Mouse (Mus musculus) lung, adult 2 months (tissue): Measurements from ENCODE around the gene Akr7a5. TPM values are rescaled to one million over a fixed set of nuclear protein-coding genes. Genes with fewer than 3 reads are reported as not detected.

Experiments used
- DNase-seq: peaks from one replicate; pipeline ENCODE4 v3.0.0; 2022
- H3K4me1 ChIP-seq: fragments of 200-500 bp; 2 replicates; pipeline ENCODE4 v1.6.1; 2011; ENCODE audit warnings: low read length; ENCODE audit not compliant: control insufficient read depth, insufficient read depth
- H3K4me3 ChIP-seq: fragments of 200-500 bp; replicated peaks from 2 replicates; pipeline ENCODE3; 2011; ENCODE audit warnings: low read depth, mild to moderate bottlenecking, control low read depth, low read length; ENCODE audit errors: extremely low read depth
- CTCF ChIP-seq: fragments of 200-500 bp; IDR thresholded peaks from 2 replicates; pipeline ENCODE4 v1.5.1; 2011; ENCODE audit warnings: mild to moderate bottlenecking, low read length, control low read depth; ENCODE audit not compliant: insufficient read depth
- POLR2A ChIP-seq: fragments of 200-500 bp; IDR thresholded peaks from 2 replicates; pipeline ENCODE4 v1.6.1; 2011; ENCODE audit warnings: low read depth, mild to moderate bottlenecking, control low read depth, low read length, borderline replicate concordance; ENCODE audit errors: extremely low read depth
- WGBS: fragments of 180-500 bp; shearing (Covaris S2); methylation state at CpG from one replicate; pipeline ENCODE4 v1.1.7; 2018; 5-methylcytosine and 5-hydroxymethylcytosine counted together
- polyA plus RNA-seq: library from polyadenylated mRNA; depleted of rRNA; stranded (reverse); fragments of >200 nt; gene quantifications from 2 replicates; pipeline ENCODE4 v1.2.3, GENCODE M21; 2012; rRNA removed

The Akr7a5 gene
- polyA plus RNA-seq, 1 experiment, result 30.9 TPM

- no peak overlapping the region for H3K4me3 ChIP-seq
- H3K4me1 ChIP-seq, result no peaks in the 10 kb centered on the region
- DNase-seq, result no peak
- TF ChIP-seq CTCF, result no peak
- no peak for TF ChIP-seq POLR2A
- WGBS, result 52% methylated on average over 5 of the region's 5 CpGs
These were observed 33.2 kb downstream of the Akr7a5 start for GRCm38 (mm10) chr4:139343718-139344117.

DNA sequence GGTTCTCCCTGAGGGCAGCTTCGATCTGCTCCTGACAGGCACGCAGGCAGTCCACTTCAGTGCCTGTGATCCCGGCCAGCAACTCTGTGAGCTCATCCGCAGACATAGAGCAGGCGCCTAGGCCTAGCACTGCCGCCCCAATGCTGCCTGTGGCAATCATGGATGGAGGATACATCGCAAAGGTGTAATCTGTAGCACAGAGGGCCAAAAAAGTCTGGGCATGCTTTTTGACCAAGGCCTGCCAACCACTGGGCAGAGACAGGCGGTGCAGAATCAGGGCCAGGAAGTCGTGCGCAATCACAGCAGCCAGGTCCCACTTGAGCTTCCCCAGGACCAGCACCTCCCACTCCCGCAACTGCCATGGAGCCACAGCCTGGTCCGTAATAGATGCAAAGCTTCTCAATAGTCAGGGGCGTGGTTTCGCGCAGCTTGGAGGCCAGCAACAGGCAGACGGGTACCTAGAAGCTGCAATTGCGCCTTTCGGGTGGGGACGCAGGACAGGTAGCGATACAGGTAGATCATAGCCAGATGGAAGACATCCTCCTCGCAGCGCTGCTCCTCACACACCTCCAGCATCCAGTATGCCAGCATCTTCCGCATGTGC lies 35.0 kb downstream of the Akr7a5 start:
- Histone ChIP-seq H3K4me1 (no peaks in the 10 kb centered on the region), H3K4me3 (no peak overlapping the region)
- whole genome bisulfite sequencing, result 85% methylated on average over 23 of the region's 23 CpGs
- TF ChIP-seq CTCF (no peak), POLR2A (no peak)
- DNase-seq, result no peak

- under 1% methylated on average over 64 of the region's 64 CpGs for WGBS
- TF ChIP-seq CTCF (no peak), POLR2A (0 out of 2 replicates have a peak, but pooled peaks have one; percentile 42)
- Histone ChIP-seq H3K4me3 (peak within 1 kb of the TSS; percentile 81), H3K4me1 (peaks cover 8% of the 10 kb centered on the region)
- peak; percentile 88 for DNase-seq
These were observed 41.6 kb downstream of the Akr7a5 start, which contains the start of the genes Mrto4, Emc1 and Ubr4 for GRCm38 (mm10) chr4:139351931-139352711. Gene Mrto4 (minus strand): TSS chr4:139352576. Gene Emc1 (plus strand): TSS chr4:139352587. Gene Ubr4 (plus strand): TSS chr4:139352609.

GRCm38 (mm10) chr4:139352832-139353231 lies 42.3 kb downstream of the Akr7a5 start:
- H3K4me3 ChIP-seq, result peak overlapping the region; percentile 81
- peaks cover 11% of the 10 kb centered on the region for H3K4me1 ChIP-seq
- no peak for DNase-seq
- WGBS, result under 1% methylated on average over 7 of the region's 7 CpGs
- TF ChIP-seq CTCF, result no peak
- no peak for TF ChIP-seq POLR2A

- Histone ChIP-seq H3K4me3 (no peak overlapping the region), H3K4me1 (0 out of 2 replicates have a peak, but pooled peaks cover 3% of the 10 kb centered on the region)
- 77% methylated on average over 3 of the region's 3 CpGs for WGBS
- DNase-seq, result peak; percentile 17
- no peak for TF ChIP-seq POLR2A
- no peak for TF ChIP-seq CTCF
These were observed 46.7 kb downstream of the Akr7a5 start for GRCm38 (mm10) chr4:139357211-139357610.

GRCm38 (mm10) chr4:139360761-139361548 lies 50.4 kb downstream of the Akr7a5 start:
- 0 out of 2 replicates have a peak, but pooled peaks cover 3% of the 10 kb centered on the region for H3K4me1 ChIP-seq
- H3K4me3 ChIP-seq, result no peak overlapping the region
- TF ChIP-seq CTCF (no peak), POLR2A (no peak)
- no peak for DNase-seq
- 92% methylated on average over 11 of the region's 11 CpGs for WGBS

DNA sequence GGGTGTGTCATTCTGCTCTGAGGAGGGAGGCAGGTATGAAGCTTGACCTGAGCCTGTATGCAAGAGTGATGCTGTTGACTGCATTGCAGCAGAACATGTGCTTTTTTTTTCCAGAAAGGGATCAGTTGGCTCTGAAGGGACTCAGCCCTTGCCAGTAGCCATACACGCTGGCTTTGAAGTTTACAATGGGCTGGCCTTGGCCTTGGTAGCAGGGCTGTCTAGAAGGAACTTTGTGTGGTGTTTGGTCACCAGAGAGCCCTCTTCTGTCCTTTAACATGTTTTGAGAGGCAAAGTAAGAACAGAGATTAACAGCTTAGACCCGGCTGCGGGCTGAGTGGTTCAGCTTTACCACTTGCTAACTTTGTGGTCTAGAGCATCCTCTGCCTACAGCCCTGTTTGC lies 56.8 kb downstream of the Akr7a5 start:
- TF ChIP-seq CTCF, result no peak
- no peak for TF ChIP-seq POLR2A
- H3K4me3 ChIP-seq, result no peak overlapping the region
- no peaks in the 10 kb centered on the region for H3K4me1 ChIP-seq
- no peak for DNase-seq
- 96% methylated on average over 3 of the region's 3 CpGs for WGBS

Other genes starting within 250 kb of the Akr7a5 start
- gene Htr6, start 235.2 kb upstream of the Akr7a5 start, polyA plus RNA-seq, result 0.19 and 0.22 TPM in 2 replicates
- 330 and 497 TPM in 2 replicates for gene Nbl1, start 217.8 kb upstream of the Akr7a5 start, polyA plus RNA-seq
- 29.7 and 37.7 TPM in 2 replicates for gene Minos1, start 179.6 kb upstream of the Akr7a5 start, polyA plus RNA-seq
- gene Capzb, start 117.8 kb upstream of the Akr7a5 start, polyA plus RNA-seq, result 152 and 172 TPM in 2 replicates
- gene Pqlc2, start within 50 bp of the Akr7a5 start, polyA plus RNA-seq, result 28.1 and 34.0 TPM in 2 replicates
- 12.4 and 17.9 TPM in 2 replicates for gene Mrto4, start 41.8 kb downstream of the Akr7a5 start, polyA plus RNA-seq
- 38.3 and 42.7 TPM in 2 replicates for gene Emc1, start 41.8 kb downstream of the Akr7a5 start, polyA plus RNA-seq
- 163 and 183 TPM in 2 replicates for gene Ubr4, start 41.9 kb downstream of the Akr7a5 start, polyA plus RNA-seq
- gene Iffo2, start 219.8 kb downstream of the Akr7a5 start, polyA plus RNA-seq, result 7.4 and 9.5 TPM in 2 replicates